ENCODE assay signal across 8 mouse cellular contexts in genomic region chr19:29203337-29203736, GRCm38 (mm10). TPM values are rescaled to one million over a fixed set of nuclear protein-coding genes. Genes with fewer than 3 reads are reported as not detected.
A peak's percentile ranks its signal among the peaks of the same experiment; 100 is the strongest.
DNase-seq lines count a peak whose midpoint lies in the region; ATAC-seq lines count a peak whose summit lies in the region.
"Had no signal": no experiment of that assay in that cellular context is flagged by ENCODE, and none has a peak within 500 bp of the region (broad histone marks: within the 10 kb centered on the region; RNA-seq: fewer than 3 reads in every experiment).

No protein-coding gene starts in this region.

- H3K4me1 ChIP-seq in heart, embryonic 13.5 days = peaks cover 11% of the 10 kb centered on the region
- H3K4me1 ChIP-seq in liver, embryonic 12.5 days = peaks cover 43% of the 10 kb centered on the region

- peaks cover 9% of the 10 kb centered on the region; the same call in 1 of the 2 replicates for H3K9me3 ChIP-seq in heart, embryonic 13.5 days
- 0 out of 2 replicates have a peak, but pooled peaks cover 5% of the 10 kb centered on the region for H3K9me3 ChIP-seq in liver, embryonic 12.5 days (replicated peaks)

- ATAC-seq in heart, embryonic 13.5 days (ENCODE audit: extremely low read depth, insufficient number of reproducible peaks, low FRiP score, low TSS enrichment) = no peak
- ATAC-seq in liver, embryonic 12.5 days = peak; percentile 90

- no peaks in the 10 kb centered on the region for H3K27me3 ChIP-seq in heart, embryonic 13.5 days (replicated peaks)
- no peaks in the 10 kb centered on the region for H3K27me3 ChIP-seq in liver, embryonic 12.5 days (replicated peaks)

- no peaks in the 10 kb centered on the region for H3K36me3 ChIP-seq in heart, embryonic 13.5 days
- no peaks in the 10 kb centered on the region for H3K36me3 ChIP-seq in liver, embryonic 12.5 days

- H3K27ac ChIP-seq in heart, embryonic 13.5 days (replicated peaks) = 0 out of 2 replicates have a peak overlapping the region, but pooled peaks have one; percentile 36
- H3K27ac ChIP-seq in liver, embryonic 12.5 days = peak overlapping the region; percentile 68
- H3K27ac ChIP-seq: macrophage had no signal

- WGBS in heart, embryonic 13.5 days = 5% methylated on average over 2 of the region's 2 CpGs
- 6% methylated on average over 2 of the region's 2 CpGs for WGBS in liver, embryonic 12.5 days (ENCODE audit: insufficient replicate concordance)

- DNase-seq in heart, adult 18-20 months = no peak
- peak; percentile 32 for DNase-seq in 416B (ENCODE audit: low read depth)
- DNase-seq in NIH3T3 (ENCODE audit: low read depth) = peak; percentile 33
- DNase-seq in ovary, postnatal 10 days (ENCODE audit: low spot score) = no peak
- DNase-seq in frontal cortex, postnatal 10 days (ENCODE audit: low spot score in 2 of 2) = no peak

- H3K4me2 ChIP-seq in heart, embryonic 13.5 days = no peak overlapping the region
- H3K4me2 ChIP-seq in liver, embryonic 12.5 days = 0 out of 2 replicates have a peak overlapping the region, but pooled peaks have one; percentile 15

- H3K4me3 ChIP-seq in heart, embryonic 13.5 days = no peak overlapping the region
- no peak overlapping the region for H3K4me3 ChIP-seq in liver, embryonic 12.5 days

- no peak overlapping the region for H3K9ac ChIP-seq in heart, embryonic 13.5 days
- H3K9ac ChIP-seq in liver, embryonic 12.5 days = peak overlapping the region; percentile 24; the same call in 1 of the 2 replicates

RNA-seq across cellular contexts. Expression of gene Jak2, which starts 48.3 kb away (rescaled TPM):
- 5.3 and 5.5 TPM in 2 replicates for polyA plus RNA-seq in heart, embryonic 13.5 days (2015; fragmentation: Nextera tagmentation; extraction: Ambion mirVana)
- total RNA-seq in heart, adult 18-20 months (2021) = 10 to 100 TPM; 16.2 to 20.1 TPM
- polyA plus RNA-seq in liver, embryonic 12.5 days (2016; fragmentation: Nextera tagmentation; extraction: Ambion mirVana) = 21.1 and 22.4 TPM in 2 replicates

Comparison
In these comparisons a context has a peak if more than half of its experiments do, and no peak if none do; other contexts are left out.
1. DNase-seq: peak in 416B (single experiment) and NIH3T3 (single experiment); none in heart, adult 18-20 months (0 of 2), ovary, postnatal 10 days (single experiment) and frontal cortex, postnatal 10 days (0 of 2).